Mouse (Mus musculus) olfactory bulb, adult 2 months (tissue): ENCODE results near the gene Gm10912.
"Not testable (repeated sequence)": the region's sequence is repeated elsewhere in the genome, so short reads cannot be mapped to it uniquely, and the experiment has no call there.

ENCODE experiments used
- CTCF ChIP-seq: fragments of 200-500 bp; IDR thresholded peaks from 2 replicates; pipeline ENCODE4 v1.5.1; 2012; ENCODE audit warnings: low read depth, mild to moderate bottlenecking, low read length, moderate library complexity; ENCODE audit not compliant: insufficient read depth
- POLR2A ChIP-seq: fragments of 200-500 bp; IDR thresholded peaks from 2 replicates; pipeline ENCODE4 v1.6.1; 2012; ENCODE audit warnings: mild to moderate bottlenecking, low read depth, low read length, moderate library complexity; ENCODE audit not compliant: insufficient read depth

- not testable (repeated sequence) for TF ChIP-seq CTCF, POLR2A
These were observed 45.7 kb downstream of the Gm10912 start for GRCm38 (mm10) chr2:104111170-104111797.
